Mouse (Mus musculus) CD4-positive helper T cell, adult 2 months (primary cell): ENCODE data around the gene Gcfc2.
A peak's percentile ranks its signal among the peaks of the same experiment; 100 is the strongest.

Source experiments
- DNase-seq: peaks from one replicate; pipeline ENCODE4 v3.0.0-alpha.2; 2012; ENCODE audit warnings: low read depth, missing footprints, low spot score

Gene Gcfc2

DNA sequence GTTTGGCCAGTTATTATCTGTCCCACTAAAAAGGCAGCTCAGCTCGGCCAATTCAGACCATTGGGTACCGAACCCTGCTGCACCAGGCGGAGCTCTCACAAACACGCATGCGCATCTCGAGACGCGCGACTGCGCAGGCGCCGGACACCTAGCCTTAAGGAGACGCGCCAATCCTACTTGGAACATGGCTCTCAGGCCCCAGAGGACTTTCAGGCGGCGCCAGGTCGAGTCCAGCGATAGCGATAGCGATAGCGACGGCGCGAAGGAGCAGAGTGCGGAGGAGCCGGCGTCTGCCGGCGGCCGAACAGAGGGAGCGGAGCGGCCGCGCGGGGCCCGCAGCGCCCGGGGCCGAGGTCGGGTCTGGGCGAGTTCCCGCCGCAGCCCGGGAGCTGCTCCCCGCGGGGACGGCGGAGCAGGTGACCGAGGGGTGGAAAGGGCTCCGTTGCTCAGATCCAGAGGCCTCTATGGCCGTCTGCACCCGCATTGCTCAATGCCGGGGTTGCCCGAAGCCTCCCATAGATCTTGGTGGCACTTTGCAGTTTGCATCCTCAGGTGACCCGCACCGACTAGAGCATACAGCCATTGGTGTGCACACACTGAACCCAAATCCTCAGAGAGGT is at the start of gene Gcfc2:
Gene Gcfc2 (plus strand): TSS at position 147 of the 620 bp plus-strand sequence.
- DNase-seq = peak; percentile 91

DNA sequence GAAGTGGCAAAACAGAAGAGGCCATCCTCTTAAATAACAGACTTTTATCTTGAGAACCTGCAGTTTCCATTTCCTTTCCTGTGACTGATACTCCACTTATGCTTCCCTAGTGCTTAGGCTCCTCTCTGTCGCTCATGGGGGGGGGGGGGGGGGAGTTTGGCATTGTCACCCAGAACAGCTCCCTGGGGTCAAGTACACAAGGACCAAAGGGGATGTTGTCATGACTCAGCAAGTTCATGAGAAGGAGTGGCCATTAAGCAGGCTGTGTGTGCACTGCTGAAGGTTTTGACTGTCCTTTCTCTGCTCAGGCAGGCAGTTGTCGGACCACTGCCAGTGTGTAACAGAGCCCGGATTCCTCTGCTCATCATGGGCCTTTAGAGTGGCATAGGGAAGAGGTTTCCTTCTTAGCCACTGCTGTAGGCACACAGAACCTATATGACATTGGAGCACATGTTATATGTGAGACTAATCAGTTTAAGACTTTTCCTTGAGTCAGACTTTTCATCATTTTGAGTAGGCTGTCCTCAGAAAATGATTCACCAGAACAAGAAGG is 27.7 kb upstream of the Gcfc2 start:
- DNase-seq = no peak

DNA sequence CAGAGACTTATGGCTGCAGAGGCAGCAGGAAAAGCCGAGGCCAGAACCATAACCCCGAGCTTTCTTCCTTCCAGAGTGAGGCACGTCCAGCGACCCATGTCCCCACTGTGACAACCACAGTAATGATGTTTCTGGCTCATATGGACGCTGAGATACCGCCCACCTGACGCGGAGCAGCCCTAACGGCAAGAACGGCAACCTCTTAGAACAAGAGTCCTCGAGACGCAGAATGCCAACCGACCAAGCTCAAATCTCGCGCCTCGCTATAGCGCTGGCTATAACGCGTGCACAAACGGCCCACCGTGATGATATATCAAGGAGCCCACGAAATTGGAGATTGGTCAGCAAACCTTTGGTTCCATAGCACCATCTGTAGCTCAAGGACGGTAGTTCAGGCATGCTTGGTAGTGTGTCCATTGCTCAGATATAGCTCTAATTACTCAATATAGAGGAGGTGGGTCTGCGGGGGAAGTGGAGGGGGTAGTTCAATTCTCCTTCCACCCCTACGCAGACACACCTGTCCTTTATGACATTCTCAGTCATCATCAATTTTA is 13.1 kb upstream of the Gcfc2 start:
- no peak for DNase-seq

DNA sequence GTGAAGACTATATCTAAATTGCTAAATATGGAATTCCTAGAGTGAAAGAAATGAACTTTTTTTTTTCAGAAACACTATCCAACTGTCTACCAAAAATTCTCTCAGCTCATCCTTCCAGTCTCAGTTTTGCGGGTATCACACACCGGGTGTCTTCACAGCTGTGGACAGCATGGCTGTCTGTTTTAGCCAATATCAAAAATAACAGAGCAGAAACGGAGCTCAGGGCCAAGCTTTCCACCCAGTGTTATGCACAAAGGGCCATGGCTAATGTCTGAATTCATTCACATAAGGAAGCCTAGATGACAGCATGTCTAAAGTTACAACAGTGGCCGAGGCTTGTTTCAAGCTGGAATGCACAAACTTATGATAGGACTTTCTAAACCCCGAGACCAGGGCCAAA is 12.2 kb upstream of the Gcfc2 start:
- no peak for DNase-seq

DNA sequence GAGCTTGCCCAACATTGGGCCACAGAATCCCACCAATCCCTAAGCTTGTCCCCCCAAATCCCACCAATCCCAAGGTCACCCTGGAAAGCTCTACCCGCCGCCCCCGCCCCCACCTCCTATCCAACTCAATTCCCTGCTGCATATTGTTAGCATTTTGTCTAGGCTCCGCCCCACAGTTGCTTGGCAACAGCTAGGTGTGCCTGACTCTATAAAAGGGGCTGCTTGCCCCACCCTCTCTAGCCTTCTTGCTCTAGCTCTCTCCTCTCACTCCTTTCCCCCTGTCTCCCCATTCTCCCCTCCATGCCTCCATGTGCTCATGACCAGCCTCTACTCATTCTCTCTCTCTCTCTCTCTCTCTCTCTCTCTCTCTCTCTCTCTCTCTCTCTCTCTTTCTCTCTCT is 11.8 kb upstream of the Gcfc2 start:
- no peak for DNase-seq

DNA sequence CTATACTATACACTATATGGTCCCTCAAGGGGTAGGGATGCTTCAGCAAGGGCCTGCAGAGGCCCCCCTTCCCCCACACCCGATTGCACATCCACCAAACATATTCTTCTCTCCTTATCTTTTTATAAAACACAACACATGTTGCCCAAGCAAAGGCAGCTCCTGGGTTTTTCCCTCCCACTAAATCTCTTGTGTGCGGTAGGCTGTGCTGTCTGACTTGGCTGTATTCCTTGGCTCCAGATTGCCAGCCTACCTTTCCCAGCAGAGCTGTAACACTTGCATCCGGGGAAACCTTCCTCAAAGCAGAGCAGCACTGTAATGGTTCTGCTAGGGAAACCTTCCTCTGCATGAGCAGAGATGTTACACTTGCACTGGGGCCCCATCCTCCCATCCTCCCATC is 11.3 kb upstream of the Gcfc2 start:
- no peak for DNase-seq

DNA sequence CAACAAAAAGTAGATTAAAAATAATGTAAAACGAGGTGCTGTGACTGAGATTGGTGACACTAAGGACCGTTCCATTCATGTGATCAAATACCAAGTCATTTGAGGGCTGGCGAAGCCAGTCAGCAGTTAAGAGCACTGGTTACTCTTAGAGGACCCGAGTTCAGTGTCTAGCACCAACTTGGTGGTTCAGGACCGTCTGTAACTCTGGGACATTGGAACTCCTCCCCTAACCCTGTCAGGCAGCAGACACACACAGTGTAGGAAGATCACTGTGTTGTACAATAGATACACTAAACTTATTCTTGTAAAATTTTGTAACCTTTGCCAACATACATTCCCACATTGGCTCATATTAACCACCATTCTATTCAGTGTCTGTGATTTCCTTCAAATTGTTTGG is 835 bp downstream of the Gcfc2 start:
- no peak for DNase-seq

DNA sequence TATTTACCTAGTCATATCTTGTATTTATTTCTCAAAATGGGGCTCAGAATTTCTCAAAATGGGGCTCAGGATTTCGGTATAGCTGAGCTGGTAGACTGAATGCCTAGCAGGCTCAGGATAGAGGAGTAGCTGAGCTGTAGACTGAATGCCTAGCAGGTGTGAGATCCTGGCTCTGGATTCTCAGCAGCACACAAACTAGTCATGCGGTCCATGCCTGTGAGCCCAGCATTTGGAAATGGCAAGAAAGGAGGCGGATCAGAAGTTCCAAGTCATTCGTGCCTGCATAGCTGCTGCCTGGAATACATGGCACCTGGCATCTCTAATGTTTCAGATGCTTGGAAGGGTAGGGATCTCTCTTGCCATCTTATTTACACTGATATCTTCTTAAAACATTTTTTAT is 5.9 kb downstream of the Gcfc2 start:
- no peak for DNase-seq

DNA sequence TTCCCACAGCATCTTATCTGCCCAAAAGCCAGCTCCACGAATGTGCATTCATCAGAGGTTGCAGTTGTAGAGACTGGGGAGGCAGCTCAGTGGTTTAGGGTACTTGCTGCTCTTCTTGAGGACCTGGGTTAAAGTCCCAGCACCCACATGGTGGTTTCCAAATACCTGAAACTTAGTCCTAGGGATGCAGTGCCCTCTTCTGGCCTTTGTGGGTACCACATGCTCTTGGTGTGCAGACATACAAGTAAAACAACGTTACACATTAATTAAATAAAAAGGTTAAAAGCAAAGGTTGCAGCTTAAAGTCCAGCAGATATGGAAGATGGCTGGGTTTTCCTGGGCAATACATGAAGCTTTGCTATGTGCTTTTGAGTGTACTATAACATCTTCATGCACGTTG is 9.8 kb downstream of the Gcfc2 start:
- no peak for DNase-seq

DNA sequence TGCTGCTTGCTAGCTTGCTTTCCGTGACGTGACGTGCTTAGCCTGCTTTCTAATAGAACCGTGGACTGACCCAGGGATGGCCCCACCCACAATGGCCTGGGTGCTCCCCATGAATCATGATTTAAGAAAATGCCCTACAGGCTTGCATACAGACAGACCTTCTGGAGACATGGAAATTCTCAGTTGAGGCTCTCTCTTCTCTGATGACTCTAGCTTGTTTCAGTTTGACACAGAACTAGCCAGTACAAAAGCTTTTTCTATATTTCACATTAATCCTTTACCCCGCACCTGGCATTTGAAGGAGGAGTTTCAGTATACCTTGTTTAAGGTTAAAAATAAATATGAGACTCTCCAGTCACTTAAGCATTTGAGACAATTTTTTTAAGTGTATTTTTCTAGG is 18.2 kb downstream of the Gcfc2 start:
- no peak for DNase-seq

DNA sequence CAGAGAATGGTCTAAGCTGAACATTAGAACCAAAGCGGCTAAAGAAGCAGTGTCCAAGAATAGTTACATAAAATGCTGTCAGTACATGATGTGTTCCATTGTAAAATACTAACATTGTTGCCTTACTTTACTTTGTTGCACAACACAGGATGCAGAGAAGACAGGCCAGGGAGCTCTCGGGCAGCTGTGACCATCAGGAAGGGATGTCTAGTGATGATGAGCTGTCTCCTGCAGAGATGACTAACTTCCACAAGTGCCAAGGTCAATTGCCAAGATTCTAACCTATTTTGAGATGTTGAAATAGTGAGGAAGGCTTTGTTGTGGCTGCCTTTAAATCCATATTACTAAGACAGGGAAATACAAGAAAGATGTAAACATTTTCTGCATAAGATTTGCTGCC is 19.8 kb downstream of the Gcfc2 start:
- no peak for DNase-seq

DNA sequence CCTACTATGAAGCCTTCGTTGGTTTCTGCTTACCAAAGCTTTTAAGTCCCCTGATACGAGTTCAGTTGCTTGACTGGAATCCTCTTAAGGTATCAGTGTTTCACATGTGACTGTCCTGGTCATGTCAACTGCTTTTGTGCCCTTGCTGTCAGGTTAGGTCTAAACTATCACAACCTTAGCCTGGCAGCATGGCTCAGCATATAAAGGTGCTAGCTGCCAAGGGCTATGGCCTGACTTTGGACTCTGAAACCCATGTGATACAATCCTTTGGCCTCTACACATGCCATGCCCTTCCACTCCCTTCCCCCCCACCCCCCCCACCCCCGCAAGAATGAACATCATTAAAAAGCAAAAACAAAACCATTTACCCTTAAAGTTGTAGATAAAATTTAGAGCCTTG is 21.0 kb downstream of the Gcfc2 start:
- DNase-seq = no peak

DNA sequence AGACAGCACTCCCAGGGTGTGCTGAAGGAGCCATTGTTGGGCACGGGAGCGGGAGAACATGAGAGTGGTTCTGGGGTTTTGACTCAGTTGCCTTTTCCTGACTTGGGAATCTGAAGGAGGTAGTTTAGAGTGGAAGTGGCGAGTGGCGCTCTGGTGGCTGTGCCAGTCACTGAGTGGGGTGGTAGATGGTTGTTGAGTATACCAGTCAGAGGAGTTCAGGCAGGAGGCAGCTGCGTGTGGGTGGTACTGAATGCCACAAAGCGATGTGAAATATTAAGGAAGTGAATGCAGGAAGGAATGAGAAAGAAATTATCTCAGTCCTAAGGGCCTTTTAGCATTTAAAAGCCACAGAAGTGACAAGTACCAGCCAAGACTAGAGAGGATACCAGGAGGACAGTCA is 23.4 kb downstream of the Gcfc2 start:
- DNase-seq = no peak

DNA sequence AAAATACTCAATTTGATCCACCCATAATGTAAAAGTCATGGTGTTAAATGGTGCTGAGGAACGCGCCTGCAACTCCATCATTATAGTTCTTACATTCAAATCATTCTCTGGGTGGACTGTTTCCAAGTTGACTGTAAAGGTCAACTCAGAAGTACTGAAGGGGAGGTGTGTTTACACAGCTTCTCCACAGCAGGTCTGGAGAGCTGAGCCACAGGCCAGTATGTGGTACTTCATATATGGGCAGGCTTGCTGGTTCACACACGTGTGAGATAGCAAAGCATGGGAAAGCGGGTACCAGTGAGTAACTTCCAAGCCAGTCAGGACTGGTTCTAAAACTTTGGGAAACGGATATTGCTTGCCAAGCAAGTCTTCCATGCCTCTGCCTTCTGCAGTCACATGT is 31.7 kb downstream of the Gcfc2 start:
- DNase-seq = no peak

DNA sequence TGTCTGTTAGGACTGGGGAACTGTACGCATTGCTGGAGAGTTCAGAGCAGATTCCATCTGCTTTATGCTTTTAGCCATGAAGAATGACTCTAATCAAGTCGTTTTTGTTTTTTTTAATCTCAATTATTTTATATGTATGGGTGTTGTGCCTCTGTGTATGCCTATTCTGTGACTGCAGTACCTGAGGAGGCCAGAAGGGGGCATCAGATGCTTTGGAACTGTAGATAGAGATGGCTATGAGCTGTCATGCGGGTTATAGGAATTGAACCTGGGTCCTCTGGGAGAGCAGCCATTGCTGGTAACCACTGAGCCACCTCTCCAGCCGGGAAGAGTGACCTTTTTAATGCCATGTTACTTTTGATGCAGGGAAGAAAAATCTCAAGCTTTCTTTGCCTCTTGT is 32.9 kb downstream of the Gcfc2 start:
- no peak for DNase-seq

DNA sequence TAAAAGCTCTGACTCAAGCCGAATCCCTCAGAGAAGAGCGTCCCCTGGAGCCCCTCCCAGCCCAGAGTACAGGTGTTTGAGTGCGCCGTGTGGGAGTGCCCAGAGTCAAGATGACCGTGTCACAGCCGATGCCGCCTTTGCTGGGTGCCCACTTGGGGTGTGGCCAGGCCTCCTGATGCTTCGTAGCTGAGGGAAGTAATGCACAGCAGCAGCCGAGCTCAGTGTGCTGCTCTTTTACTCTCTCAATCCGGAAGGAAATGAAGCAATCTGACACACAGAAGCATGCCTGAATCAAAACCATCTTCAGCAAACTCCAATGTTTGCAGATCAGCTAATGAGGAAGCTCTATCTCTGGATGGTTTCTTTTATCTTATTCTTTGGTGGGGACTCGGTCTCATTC is 34.5 kb downstream of the Gcfc2 start:
- DNase-seq = no peak

DNA sequence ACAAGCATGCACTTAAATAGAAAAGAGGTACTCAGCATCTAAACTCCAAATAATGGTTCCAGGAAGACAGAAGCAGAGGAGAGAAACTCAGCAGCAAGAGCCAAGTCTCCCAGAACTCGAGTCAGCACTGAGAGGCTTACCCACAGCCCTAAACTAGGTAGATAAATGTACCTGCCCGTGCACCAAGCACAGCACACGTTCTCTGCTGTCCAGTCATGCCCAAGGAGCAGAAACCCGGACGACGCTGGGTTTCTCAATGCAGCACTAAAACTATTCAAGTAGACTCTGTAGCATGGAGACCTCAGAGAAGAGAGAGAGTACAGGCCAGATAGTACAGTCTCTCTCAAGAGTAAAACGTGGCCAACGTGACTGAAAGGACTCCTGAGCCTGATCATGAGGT is 36.4 kb downstream of the Gcfc2 start:
- DNase-seq = no peak

DNA sequence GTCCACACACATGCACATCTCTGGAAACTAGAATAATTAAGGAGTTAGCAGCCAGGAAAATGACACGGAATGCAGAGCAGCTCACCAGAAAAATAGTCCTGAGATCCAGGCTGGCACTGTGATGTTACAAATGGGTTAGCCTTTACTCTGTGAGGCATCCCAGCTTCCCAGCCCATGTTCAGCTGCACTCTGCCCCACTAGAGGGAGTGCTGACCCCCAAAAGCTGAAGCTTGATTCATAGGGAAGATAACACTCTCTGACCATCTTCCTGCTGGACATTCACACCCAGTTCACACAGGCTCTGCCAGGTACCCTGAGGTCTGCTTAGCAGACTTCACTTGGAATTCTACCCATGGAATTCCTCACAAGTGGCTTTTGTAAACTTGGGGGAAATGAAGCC is 36.8 kb downstream of the Gcfc2 start:
- DNase-seq = no peak

DNA sequence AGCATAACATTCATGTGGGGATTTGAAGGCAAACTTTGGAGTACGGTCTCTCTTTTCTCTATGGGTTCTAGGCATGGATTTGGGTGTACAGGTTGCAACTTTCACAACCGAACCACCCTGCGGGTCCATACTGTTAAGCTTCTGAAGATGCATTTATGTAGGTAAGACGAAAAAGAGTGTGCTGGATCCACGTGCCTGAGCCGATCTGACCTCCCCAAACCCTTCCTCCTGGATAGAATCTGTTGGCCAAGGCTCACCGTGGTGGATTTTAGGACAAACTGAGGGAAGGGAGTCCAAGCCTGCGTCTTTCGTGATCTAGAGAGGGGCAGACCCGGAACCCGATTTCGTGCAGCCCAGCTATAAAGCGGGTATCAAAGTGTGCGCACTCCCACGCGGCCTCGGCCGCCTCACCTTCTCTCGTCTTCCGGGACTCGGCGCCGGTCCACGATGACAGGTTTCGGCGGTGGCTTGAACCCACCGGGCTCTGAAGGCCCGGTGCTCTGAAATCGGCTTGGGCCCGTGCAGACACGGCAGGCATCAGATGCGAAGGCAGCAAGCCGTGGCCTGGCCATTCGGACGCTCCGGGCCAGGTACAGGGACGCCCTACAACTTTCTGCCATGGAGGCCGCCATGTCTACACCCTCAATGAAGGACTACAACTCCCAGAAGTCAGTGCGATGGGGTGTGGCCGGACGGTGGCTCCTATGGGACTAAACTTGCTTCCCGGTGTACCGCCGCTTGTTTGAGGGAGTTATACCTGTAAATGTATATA is 42.0 kb downstream of the Gcfc2 start, which contains the start of gene Mrpl19:
Gene Mrpl19 (minus strand): TSS at position 663 of the 772 bp plus-strand sequence.
- DNase-seq = peak; percentile 90

DNA sequence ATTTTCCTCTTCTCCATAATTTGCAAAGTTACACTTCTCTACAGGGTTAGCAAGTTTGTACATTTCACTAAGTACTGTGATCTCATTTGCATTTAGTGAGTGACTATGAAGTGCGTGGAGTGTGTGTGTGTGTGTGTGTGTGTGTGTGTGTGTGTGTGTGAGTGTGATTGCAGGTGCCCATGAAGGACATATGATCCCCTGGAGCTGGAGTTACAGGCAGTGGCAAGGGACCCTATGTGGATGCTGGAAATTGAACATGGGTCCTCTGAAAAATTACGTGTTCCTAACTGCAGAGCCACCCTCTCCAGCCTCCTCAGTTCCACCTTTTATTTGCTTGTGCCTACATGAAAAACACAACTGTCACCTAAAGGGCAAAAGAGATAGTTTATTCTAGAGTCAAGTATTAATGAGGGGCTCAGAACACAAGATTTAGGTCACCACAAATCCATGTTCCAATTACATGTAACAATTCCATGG is 42.6 kb downstream of the Gcfc2 start:
- DNase-seq = no peak

DNA sequence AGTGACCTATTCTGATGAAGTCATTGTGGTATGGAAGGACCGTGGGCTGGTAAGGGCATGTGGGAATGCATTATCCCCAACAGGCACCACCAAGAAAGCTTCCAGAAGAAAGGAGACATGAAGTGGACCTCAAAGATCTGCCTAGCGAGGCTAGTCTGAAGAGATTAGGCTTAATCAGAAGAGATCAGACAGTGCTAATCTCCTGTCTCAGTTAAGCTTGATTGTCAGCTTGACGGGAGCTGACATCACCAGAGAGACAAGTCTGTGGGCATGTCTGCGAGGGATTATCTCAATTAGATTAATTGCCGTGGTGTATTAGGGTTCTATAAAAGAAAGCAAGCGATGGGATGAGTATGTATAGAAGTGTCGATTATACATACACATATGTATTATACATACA is 47.7 kb downstream of the Gcfc2 start:
- DNase-seq = no peak

DNA sequence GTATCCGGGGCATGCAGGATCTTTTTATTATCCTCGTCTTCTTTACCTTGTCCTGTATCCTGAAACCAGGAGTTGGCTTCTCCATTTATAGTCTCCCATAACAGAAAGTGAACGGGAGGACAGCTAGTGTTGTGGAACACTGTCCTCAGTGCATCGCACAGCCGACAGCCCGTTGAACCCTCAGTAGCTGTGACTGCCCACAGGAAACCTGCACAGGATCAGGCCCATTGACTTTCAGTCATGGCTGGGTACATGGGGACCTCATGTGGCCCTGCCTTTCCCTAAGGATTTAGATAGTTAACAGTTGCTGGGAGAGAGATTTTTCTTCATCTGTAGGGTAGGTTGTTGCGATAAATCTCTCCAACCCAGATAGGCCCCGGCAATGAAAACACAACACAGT is 49.1 kb downstream of the Gcfc2 start:
- no peak for DNase-seq
